Mouse (Mus musculus): ENCODE measurements at regions not wholly inside any gene's neighbourhood (a gene's known extent, or its start where the extent isn't known, plus 50 kb on each side); places are given as distances from the start of the nearest gene placed in this dataset.

- no peak for DNase-seq
Measured at GRCm38 (mm10) chrX:99593872-99594487, 122.9 kb upstream of the Pja1 start.

GRCm38 (mm10) chrX:99592980-99593379 is 121.9 kb upstream of the Pja1 start:
- DNase-seq = no peak

GRCm38 (mm10) chrX:99587284-99587683 is 116.2 kb upstream of the Pja1 start:
- no peak for DNase-seq

- no peak for DNase-seq
Measured at GRCm38 (mm10) chrX:99586282-99586681, 115.2 kb upstream of the Pja1 start.

GRCm38 (mm10) chrX:99585703-99586102 is 114.6 kb upstream of the Pja1 start:
- no peak for DNase-seq

GRCm38 (mm10) chrX:99582611-99583010 is 111.5 kb upstream of the Pja1 start:
- DNase-seq = no peak

- DNase-seq = no peak
Measured at GRCm38 (mm10) chrX:99581632-99582466, 110.8 kb upstream of the Pja1 start.

- no peak for DNase-seq
Measured at GRCm38 (mm10) chrX:99579206-99579605, 108.1 kb upstream of the Pja1 start.

GRCm38 (mm10) chrX:99578796-99579195 is 107.7 kb upstream of the Pja1 start:
- no peak for DNase-seq

- no peak for DNase-seq
Measured at GRCm38 (mm10) chrX:99575105-99575504, 104.0 kb upstream of the Pja1 start.

GRCm38 (mm10) chrX:99574441-99575103 is 103.5 kb upstream of the Pja1 start:
- peak; percentile 79 for DNase-seq

- no peak for DNase-seq
Measured at GRCm38 (mm10) chrX:99570161-99570560, 99.1 kb upstream of the Pja1 start.

- no peak for DNase-seq
Measured at GRCm38 (mm10) chrX:99568244-99568643, 97.2 kb upstream of the Pja1 start.

GRCm38 (mm10) chrX:99567367-99568164 is 96.5 kb upstream of the Pja1 start:
- DNase-seq = peak; percentile 9

- peak; percentile 12 for DNase-seq
Measured at GRCm38 (mm10) chrX:99561995-99562394, 90.9 kb upstream of the Pja1 start.

- DNase-seq = peak; percentile 32
Measured at GRCm38 (mm10) chrX:99560699-99561098, 89.6 kb upstream of the Pja1 start.

GRCm38 (mm10) chrX:99556876-99557354 is 85.8 kb upstream of the Pja1 start:
- no peak for DNase-seq

- no peak for DNase-seq
Measured at GRCm38 (mm10) chrX:99555976-99556781, 85.1 kb upstream of the Pja1 start.

GRCm38 (mm10) chrX:99552778-99553177 is 81.7 kb upstream of the Pja1 start:
- no peak for DNase-seq

GRCm38 (mm10) chrX:99550057-99550760 is 79.1 kb upstream of the Pja1 start:
- DNase-seq = no peak
